Mouse (Mus musculus) megakaryocyte, embryonic 14.5 days (primary cell): ENCODE results near the gene Kcnip1. TPM values are rescaled to one million over a fixed set of nuclear protein-coding genes. Genes with fewer than 3 reads are reported as not detected.

Experiments used
- H3K27me3 ChIP-seq: replicated peaks from 2 replicates; pipeline ENCODE3; 2012; ENCODE audit warnings: inconsistent platforms
- H3K36me3 ChIP-seq: replicated peaks from 2 replicates; pipeline ENCODE3; 2012; ENCODE audit warnings: low read length, inconsistent platforms, mixed read lengths
- H3K4me1 ChIP-seq: 2 replicates; pipeline ENCODE4 v1.6.1; 2012; ENCODE audit warnings: inconsistent platforms
- H3K4me3 ChIP-seq: replicated peaks from 2 replicates; pipeline ENCODE3; 2012; ENCODE audit warnings: moderate library complexity, mild to moderate bottlenecking, inconsistent platforms
- H3K9me3 ChIP-seq: 2 replicates; pipeline ENCODE4 v1.6.1; 2012; ENCODE audit warnings: inconsistent platforms
- FLI1 ChIP-seq: IDR thresholded peaks from 2 replicates; pipeline ENCODE4 v1.6.1; 2012; ENCODE audit warnings: low read length, inconsistent platforms, mixed read lengths
- GATA1 ChIP-seq: IDR thresholded peaks from 3 replicates; pipeline ENCODE4 v1.6.1; 2012; ENCODE audit warnings: mixed read lengths, low read length, inconsistent platforms, borderline replicate concordance
- polyA plus RNA-seq: library from polyadenylated mRNA; stranded (reverse); fragments of >175 nt; gene quantifications from 2 replicates; pipeline ENCODE4 v1.2.3, GENCODE M21; 2012; ENCODE audit warnings: low replicate concordance; ENCODE audit not compliant: insufficient read depth

Kcnip1 gene
- polyA plus RNA-seq, 1 experiment = not detected

DNA sequence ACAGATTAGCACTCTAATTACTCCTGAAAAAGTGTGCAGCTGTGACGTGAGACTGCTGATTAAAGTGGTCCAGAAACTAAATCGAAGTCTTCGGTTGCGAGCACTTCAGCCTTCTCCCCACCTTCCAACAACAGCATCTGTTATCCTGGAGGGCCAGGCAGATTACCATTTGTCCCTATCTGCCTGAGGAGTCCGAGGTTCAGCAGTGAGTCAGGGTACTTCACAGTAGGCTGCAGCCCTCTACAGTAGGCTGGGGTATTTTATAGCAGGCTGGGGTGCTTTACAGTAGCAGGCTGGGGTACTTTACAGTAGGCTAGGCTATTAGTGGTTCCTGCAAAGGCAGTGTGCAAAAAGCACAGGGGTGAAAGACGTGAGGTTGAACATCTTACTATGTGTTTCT, 324.6 kb downstream of the Kcnip1 start:
- no peaks in the 10 kb centered on the region for H3K27me3 ChIP-seq
- TF ChIP-seq FLI1 (no peak), GATA1 (no peak)
- H3K4me3 ChIP-seq = no peak overlapping the region

DNA sequence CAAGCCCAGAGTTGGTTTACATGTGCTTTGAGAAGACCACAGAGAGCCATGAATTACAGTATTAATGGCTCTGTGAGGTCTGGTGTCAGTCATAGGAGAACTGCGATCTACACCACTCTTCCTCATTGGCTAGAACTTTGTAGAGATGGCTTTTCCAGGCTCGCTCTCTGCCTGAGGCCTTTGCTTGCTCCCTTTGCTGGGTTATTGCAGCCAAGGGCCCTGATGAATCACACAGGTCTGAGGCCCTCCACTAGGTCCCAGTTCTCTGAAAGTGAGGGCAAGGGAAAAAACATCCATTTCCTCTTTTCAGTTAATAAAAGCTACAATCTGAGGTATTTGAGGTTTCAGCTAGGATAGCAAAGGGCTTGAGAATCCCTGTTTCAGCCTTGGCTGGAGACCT, 329.4 kb downstream of the Kcnip1 start:
- Histone ChIP-seq H3K4me3 (no peak overlapping the region), H3K27me3 (peaks cover 4% of the 10 kb centered on the region), H3K4me1 (peaks cover 11% of the 10 kb centered on the region), H3K36me3 (no peaks in the 10 kb centered on the region), H3K9me3 (no peaks in the 10 kb centered on the region)
- TF ChIP-seq FLI1 = no peak
- no peak for TF ChIP-seq GATA1

More for the DNA sequence above, 324.6 kb downstream of the Kcnip1 start:
- no peaks in the 10 kb centered on the region for H3K36me3 ChIP-seq
- no peaks in the 10 kb centered on the region for H3K9me3 ChIP-seq
- 0 out of 2 replicates have a peak, but pooled peaks cover 3% of the 10 kb centered on the region for H3K4me1 ChIP-seq

- peaks cover 5% of the 10 kb centered on the region for H3K27me3 ChIP-seq
- TF ChIP-seq GATA1 (no peak), FLI1 (no peak)
- H3K4me1 ChIP-seq = peaks cover 11% of the 10 kb centered on the region
- H3K36me3 ChIP-seq = no peaks in the 10 kb centered on the region
- H3K9me3 ChIP-seq = no peaks in the 10 kb centered on the region
- no peak overlapping the region for H3K4me3 ChIP-seq
These were observed 332.7 kb downstream of the Kcnip1 start for GRCm38 (mm10) chr11:33660016-33660913.

DNA sequence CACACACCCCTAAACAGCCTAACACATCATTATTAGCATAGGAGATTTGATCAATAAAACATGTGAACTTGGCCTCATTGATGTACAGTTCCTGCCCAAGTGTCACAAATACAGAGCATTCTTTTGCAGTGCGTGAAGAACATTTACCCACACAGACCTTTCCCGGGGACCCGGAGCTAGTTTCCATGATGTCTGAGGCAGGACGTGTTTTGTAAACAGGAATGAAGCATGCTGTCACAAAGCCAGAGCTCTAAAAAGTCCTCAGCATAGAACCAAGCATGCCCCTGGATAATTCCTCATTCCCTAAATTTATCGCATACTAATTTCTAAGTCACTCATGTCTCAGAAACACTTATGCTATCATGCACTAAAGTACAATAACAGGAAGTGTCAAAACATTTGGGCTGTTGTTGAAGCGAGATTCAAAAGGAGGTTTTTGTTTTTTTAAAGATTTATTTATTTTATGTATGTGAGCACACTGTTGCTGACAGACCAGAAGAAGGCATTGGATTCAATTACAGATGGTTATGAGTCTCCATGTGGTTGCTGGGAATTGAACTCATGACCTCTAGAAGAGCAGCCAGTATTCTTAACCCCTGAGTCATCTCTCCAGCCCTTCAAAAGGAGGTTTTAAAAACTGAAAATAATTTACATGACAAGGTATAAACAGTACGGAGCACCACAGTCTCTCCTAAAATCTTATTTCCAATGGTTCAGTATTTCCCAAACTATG, 336.9 kb downstream of the Kcnip1 start:
- no peak overlapping the region for H3K4me3 ChIP-seq
- no peak for TF ChIP-seq FLI1

GRCm38 (mm10) chr11:33655221-33655620, 337.7 kb downstream of the Kcnip1 start:
- Histone ChIP-seq H3K4me1 (peaks cover 4% of the 10 kb centered on the region), H3K27me3 (peaks cover 5% of the 10 kb centered on the region), H3K9me3 (no peaks in the 10 kb centered on the region), H3K36me3 (no peaks in the 10 kb centered on the region), H3K4me3 (no peak overlapping the region)
- TF ChIP-seq GATA1 = no peak
- TF ChIP-seq FLI1 = no peak

More for the DNA sequence above, 336.9 kb downstream of the Kcnip1 start:
- no peaks in the 10 kb centered on the region for H3K36me3 ChIP-seq
- peaks cover 11% of the 10 kb centered on the region for H3K4me1 ChIP-seq
- H3K27me3 ChIP-seq = peaks cover 5% of the 10 kb centered on the region
- no peaks in the 10 kb centered on the region for H3K9me3 ChIP-seq

GRCm38 (mm10) chr11:33654485-33654884, 338.5 kb downstream of the Kcnip1 start:
- no peak for TF ChIP-seq FLI1
- no peak for TF ChIP-seq GATA1
- Histone ChIP-seq H3K9me3 (no peaks in the 10 kb centered on the region), H3K36me3 (no peaks in the 10 kb centered on the region), H3K4me1 (no peaks in the 10 kb centered on the region), H3K4me3 (no peak overlapping the region), H3K27me3 (peaks cover 5% of the 10 kb centered on the region)

GRCm38 (mm10) chr11:33649358-33649757, 343.6 kb downstream of the Kcnip1 start:
- Histone ChIP-seq H3K27me3 (peaks cover 3% of the 10 kb centered on the region), H3K4me3 (no peak overlapping the region), H3K4me1 (no peaks in the 10 kb centered on the region), H3K36me3 (no peaks in the 10 kb centered on the region), H3K9me3 (no peaks in the 10 kb centered on the region)
- no peak for TF ChIP-seq FLI1
- no peak for TF ChIP-seq GATA1

GRCm38 (mm10) chr11:33637107-33637506, 355.8 kb downstream of the Kcnip1 start:
- TF ChIP-seq FLI1 (no peak), GATA1 (no peak)
- H3K4me1 ChIP-seq = no peaks in the 10 kb centered on the region
- H3K36me3 ChIP-seq = no peaks in the 10 kb centered on the region
- H3K9me3 ChIP-seq = no peaks in the 10 kb centered on the region
- no peak overlapping the region for H3K4me3 ChIP-seq
- no peaks in the 10 kb centered on the region for H3K27me3 ChIP-seq

- TF ChIP-seq GATA1 (no peak), FLI1 (no peak)
- H3K9me3 ChIP-seq = no peaks in the 10 kb centered on the region
- no peaks in the 10 kb centered on the region; the same call in 1 of the 2 replicates for H3K4me1 ChIP-seq
- H3K36me3 ChIP-seq = no peaks in the 10 kb centered on the region
- H3K4me3 ChIP-seq = no peak overlapping the region
- H3K27me3 ChIP-seq = no peaks in the 10 kb centered on the region
These were observed 365.7 kb downstream of the Kcnip1 start for GRCm38 (mm10) chr11:33627136-33627742.

DNA sequence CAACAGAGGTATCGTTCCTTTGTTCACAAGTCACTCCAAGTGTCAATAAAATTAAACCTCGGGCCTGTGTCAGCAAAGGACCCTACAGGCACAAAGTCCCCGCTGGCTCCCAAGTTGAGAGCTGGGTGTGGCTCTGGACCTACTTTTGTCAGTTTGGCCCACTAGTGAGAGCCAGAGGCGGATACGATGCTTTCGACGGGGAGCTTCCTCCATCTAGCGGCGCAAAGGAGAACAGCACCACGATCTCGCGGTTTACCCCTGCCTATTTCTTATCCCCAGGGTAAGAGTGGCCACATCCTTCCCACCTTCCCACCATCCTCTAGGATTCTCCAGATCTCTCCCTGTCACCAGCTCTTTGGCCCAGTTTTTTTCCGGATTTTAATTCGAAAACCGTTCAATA, 378.7 kb downstream of the Kcnip1 start:
- TF ChIP-seq GATA1 (no peak), FLI1 (no peak)
- H3K27me3 ChIP-seq = peaks cover 18% of the 10 kb centered on the region

More for the DNA sequence above, 378.7 kb downstream of the Kcnip1 start:
- Histone ChIP-seq H3K4me1 (0 out of 2 replicates have a peak, but pooled peaks cover 4% of the 10 kb centered on the region), H3K36me3 (no peaks in the 10 kb centered on the region), H3K4me3 (no peak overlapping the region), H3K9me3 (no peaks in the 10 kb centered on the region)
